Mouse (Mus musculus): Measurements from ENCODE around the gene Lbhd2. TPM values are rescaled to one million over a fixed set of nuclear protein-coding genes. Genes with fewer than 3 reads are reported as not detected.
A peak's percentile ranks its signal among the peaks of the same experiment; 100 is the strongest.

Lbhd2 gene
- total RNA-seq, 2 experiments from 2014 or later, result 0.59 TPM; not detected in 1

- peak; percentile 65 for DNase-seq
Measured at GRCm38 (mm10) chr12:111430868-111431817, 24.5 kb downstream of the Lbhd2 start.

GRCm38 (mm10) chr12:111432097-111432496 is 25.5 kb downstream of the Lbhd2 start:
- DNase-seq, result peak in 1 of 2 experiments; percentile 48

DNA sequence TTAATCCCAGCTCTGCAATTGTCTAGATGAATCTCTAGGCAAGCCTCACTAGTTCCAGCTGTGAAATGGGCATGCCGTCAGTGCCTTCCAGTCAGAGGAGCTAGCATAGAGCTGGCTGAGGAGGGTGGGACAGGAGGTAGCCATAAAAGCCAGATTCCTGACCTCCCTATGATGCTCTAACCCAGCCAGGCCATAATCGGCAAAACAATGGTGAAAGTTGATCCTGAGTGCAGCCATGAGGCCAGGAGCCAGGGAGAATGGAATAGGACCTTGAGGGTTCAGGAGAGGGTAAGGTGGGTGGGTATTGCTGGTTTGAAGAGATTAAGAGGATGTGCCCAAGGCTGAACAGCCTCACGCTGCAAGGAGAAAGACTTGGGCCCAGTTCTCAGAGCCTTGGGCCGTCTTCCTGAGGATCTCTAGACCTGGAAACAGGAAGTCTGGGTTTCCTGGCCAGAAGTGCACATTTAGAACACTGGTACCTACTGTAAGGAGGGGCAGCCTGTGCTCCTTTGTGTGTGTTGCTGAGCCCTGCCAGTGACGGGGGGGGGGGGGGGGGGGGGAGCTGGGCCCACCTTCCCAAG is 26.2 kb downstream of the Lbhd2 start:
- no peak for DNase-seq

GRCm38 (mm10) chr12:111434164-111434744 is 27.6 kb downstream of the Lbhd2 start:
- peak in 1 of 2 experiments; percentile 48 for DNase-seq

DNA sequence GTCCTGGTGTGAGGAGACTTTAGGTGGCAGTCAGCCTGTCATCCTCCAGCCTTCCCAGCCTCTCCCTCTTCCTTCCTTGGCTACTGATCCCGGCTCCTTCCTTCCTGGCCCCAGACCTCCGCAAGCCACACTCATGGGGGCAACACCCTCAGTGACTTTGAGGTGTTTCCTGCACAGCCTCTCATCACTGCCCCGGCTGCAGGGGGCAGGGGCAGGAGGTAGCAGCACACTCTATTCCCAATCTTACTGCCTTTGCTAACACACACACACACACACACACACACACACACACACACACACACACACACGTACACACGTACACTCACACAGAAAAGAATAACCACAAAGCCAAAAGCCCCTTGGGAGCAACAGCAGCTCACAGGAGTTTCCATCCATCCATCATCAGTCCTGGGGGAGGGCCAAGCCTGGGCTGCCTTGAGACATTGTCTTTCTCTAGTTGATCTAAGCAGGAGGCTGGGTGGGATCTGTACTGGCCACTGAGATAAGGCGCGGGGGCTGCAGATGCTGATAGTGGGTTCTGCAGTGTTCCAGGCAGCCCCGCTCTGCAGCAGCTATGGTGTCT is 28.2 kb downstream of the Lbhd2 start:
- DNase-seq, result peak; percentile 63 to 72

- DNase-seq, result no peak
Measured at GRCm38 (mm10) chr12:111436170-111436569, 29.6 kb downstream of the Lbhd2 start.

DNA sequence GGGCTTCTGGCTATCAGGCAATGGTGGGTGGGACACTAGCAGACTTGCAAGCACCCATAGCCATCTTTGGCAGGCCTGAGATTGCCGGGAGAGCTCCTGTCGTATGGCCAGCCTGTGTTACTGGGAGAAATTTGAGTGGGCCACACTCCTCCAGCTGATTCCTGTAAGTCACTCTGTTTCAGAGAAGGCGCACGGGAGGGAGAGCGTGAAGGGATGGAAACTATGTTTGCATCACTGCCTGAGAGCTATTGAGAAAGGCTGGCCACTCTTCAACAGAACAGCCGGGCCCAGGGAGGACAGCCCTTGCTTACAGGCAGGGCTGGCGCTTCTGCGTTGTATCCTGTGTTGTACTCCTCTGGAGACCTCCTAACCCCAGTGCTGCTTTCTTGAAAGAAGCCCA is 30.0 kb downstream of the Lbhd2 start:
- DNase-seq, result no peak

DNA sequence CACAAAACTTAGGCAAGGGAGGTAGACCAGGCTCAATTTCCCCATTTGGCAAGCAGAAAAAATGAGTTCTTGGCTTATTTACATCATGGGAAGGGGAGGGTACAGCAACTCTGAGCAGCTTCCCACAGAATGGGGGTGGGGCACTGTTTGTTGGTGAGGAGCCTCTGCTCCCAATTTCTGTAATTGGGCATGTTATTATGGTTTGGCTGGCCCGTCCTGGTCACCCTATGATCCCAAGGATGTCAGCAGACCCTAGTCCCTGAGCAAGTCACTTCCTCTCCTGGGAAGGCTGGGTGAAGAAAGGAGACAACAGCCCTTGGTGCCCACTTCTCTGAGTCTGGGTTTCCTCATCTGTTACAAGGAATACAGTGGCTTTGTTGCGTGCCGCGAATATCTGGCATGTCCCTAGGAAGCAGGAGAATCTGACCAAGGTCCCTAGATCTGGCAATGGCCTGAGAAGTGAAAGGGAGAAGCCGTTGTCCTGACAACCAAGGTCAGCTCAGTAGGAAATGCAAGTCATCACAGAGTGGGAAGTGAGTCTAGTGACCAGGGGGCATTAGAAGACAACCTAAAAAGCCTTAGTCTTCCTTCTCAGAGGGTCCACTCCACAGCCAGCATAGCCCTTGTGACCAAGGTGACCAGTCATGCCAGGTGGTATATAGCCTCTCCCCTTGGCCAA is 30.8 kb downstream of the Lbhd2 start:
- DNase-seq, result peak; percentile 80 to 82

- no peak for DNase-seq
Measured at GRCm38 (mm10) chr12:111438850-111439249, 32.2 kb downstream of the Lbhd2 start.

DNA sequence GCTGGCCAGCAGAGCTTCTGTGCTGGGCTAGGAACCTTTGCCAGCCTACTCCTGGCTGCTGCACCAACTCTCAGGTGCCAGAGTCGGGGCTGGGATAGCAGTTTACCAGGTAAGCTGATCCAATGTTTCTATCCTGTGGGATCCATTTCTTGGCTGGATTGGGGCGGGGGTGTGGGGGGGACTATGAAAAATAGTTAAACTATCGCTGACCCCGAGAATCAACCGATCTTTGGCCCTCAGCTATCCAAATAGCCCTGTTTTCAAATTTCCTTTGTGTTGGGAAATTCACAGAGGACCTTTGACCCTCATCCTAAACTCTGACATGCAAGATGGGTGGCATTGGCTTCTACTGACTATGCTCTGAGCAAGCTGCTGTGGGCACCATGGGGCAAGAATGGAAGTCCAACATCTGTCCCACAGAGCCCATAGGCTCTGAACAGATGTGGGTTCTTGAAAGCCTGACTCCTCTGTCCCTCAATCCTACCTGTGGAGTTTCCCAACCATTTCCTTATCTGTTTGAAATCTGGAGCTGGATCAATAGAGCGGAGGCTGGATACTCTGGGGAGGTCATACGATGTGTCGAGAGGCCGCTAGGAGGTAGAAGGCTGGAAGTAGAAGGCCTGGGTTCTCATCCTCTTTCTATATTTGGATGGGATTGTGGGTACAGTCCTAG is 34.2 kb downstream of the Lbhd2 start:
- DNase-seq, result no peak

- no peak for DNase-seq
Measured at GRCm38 (mm10) chr12:111441523-111441922, 34.9 kb downstream of the Lbhd2 start.

DNA sequence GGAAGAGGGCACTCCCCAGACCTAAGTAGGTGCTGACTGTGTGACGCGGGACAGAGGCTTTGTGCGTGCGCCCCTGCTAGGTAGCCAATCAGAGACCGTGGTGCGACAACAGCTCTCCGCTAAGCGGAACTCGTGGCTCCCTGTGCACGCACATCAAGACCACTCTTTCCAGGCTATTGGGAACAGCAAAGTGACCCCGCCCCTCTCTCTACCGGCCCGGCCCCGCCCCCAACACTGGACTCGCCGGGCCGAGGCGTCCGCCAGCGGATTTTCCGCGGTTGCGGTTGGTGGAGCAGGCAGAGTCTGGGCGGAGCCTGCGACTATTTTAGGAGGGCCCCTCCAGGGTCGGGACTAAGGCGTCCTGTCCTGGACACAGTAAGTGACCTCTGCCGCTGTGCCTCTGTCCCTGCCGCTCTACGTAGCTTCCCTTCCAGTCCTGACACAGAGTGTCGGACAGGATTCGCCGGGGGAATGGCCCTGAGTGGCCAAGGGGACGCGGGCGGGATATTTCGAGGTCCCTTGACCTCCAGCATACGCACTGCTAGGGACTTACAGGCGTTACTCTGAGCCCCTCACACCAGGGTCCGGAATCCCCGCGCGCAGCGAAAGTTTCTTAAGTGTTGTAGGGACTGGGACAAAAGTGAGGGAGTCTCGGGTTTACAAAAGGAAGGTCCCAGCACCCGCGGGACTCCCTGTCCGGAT is 35.9 kb downstream of the Lbhd2 start, which contains the start of gene Tnfaip2:
TSS of gene Tnfaip2 (plus strand) at position 161 of the 702 bp plus-strand sequence.
- DNase-seq, result peak; percentile 89 to 92

DNA sequence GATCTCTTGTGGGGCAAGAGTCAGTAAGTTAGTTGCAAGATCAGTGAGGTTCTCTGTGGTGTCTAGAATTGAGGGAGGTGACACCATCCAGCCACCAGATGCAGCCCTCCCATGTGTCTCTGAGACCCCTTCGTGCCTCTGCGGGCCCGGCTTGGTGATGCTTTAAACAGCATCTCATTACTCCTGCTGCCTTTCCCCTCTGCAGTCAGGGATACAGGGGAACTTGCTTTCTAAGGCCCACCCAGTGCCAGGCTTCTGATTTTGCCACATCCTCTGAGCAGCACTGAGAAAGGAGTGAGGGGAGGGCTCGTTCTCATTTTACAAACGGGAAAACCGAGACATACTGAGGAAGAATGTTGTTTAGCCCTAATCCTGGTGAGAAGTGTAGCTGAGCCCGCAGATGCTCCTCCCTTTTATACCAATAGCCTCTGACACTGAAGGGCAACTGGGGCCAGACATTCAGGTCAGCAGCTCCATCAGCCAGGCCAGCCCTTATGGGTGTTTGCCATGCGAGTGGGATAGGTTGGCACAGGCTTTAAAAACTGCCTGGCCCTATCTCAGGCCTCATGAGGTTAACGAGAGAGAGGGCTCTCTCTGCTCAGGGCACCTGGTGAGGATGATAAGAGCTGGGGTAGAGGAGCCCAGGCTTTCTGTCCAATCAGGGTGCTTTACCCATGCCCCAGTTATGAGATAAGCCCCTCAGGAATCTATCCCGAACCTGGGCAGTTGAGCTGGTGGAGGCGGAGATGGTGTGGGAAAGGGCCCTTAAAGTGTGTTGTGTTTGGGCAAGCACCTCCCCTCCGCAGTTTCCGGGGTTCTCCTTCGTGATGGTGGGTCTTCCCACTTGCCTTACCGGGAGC is 36.6 kb downstream of the Lbhd2 start:
- no peak for DNase-seq

GRCm38 (mm10) chr12:111443921-111444831 is 37.6 kb downstream of the Lbhd2 start:
- no peak for DNase-seq

DNA sequence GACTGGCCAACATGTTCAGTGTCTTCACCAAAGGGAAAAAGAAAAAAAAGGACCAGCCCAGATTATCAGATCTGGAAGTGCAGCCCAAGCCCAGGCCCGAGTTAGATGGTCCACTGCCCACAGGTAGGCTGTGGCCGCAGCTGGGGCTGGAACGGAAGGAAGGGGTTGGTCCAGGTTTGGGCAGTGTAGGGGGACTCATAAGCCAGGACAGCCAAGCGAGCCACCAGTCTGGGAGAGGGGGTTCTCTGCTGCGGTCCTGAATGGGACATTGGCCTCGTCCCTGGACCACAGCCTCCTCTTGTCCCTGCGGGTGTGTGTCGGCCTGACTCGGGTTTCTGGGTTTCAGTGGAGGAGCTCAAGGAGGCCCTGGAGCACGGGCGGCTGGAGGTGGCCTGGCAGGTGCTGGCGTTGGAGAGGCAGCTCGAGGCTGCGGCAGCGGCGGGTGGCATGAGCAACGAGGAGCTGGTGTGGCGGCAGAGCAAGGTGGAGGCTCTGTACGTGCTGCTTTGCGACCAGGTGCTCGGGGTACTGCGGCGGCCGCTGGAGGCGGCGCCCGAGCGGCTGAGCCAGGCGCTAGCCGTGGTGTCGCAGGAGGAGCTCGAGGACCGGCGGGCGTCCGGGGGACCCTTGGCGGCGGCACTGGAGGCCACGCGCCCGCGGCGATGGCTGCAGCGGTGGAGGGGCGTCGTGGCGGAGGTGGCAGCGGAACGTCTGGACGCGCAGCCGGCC is 38.7 kb downstream of the Lbhd2 start:
- DNase-seq, result no peak

GRCm38 (mm10) chr12:111445890-111446613 is 39.4 kb downstream of the Lbhd2 start:
- DNase-seq, result no peak

DNA sequence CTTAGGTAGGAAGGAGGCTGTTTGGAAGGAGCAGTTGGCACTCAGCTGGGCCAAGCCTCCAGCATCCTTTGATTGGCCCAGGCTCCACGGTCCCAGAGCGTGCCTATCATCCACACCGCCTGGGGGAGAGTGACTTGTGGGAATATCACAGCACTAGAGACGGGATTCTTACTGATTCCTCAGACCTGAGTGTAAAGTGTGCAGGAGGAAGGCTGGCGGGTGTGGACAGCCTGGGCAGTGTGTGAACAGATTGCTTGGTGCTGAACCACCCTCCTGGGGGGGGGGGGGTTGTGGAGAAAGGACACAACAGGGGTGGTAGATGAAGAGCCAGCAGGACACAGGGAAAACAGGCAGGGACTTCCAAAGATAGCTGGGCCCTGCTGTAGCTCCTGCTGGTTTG is 40.1 kb downstream of the Lbhd2 start:
- DNase-seq, result no peak

All from adrenal gland, postnatal 36 days (tissue).